Mouse (Mus musculus): ENCODE measurements around the gene 4930558K02Rik.

DNA sequence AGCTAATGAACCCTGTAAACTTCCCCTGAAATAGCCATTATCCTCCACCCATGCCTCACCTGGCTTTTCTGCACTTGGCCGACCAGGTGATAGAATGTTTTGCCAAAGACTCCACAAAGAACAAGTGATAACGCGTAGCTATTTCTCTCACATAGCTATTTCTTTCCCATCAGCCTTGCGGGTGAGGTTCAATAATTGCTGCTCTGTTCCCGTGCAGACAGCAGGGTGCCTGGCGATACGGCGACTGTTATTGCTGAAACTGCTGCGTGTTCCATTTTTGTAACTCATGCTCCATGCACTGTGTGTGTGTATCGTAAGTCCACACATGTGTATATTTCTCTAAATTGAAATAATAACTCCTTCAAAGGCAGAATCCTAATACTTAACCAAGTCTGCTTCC is 47.6 kb downstream of the 4930558K02Rik start:
- TF ChIP-seq CTCF (IDR thresholded peaks at IDR 0.05; ENCODE audit: extremely low read depth, insufficient read depth, low read length), result no peak
- TF ChIP-seq POLR2A (IDR thresholded peaks at IDR 0.05; ENCODE audit: extremely low read depth, insufficient read depth, low read length), result no peak
